Mouse (Mus musculus) spleen, adult 2 months (tissue): ENCODE results near the gene Stambpl1.

Experiments
- CTCF ChIP-seq: fragments of 200-500 bp; IDR thresholded peaks from 2 replicates; pipeline ENCODE4 v1.5.1; 2011; ENCODE audit warnings: mild to moderate bottlenecking, inconsistent platforms; ENCODE audit not compliant: insufficient read depth, insufficient read length, insufficient replicate concordance; ENCODE audit errors: extremely low read depth
- POLR2A ChIP-seq: fragments of 200-500 bp; IDR thresholded peaks from 2 replicates; pipeline ENCODE4 v1.6.1; 2011; ENCODE audit warnings: low read depth, low read length, inconsistent platforms

GRCm38 (mm10) chr19:34284826-34285225 is 92.8 kb downstream of the Stambpl1 start:
- TF ChIP-seq POLR2A (no peak), CTCF (no peak)
